In the genomic region with DNA sequence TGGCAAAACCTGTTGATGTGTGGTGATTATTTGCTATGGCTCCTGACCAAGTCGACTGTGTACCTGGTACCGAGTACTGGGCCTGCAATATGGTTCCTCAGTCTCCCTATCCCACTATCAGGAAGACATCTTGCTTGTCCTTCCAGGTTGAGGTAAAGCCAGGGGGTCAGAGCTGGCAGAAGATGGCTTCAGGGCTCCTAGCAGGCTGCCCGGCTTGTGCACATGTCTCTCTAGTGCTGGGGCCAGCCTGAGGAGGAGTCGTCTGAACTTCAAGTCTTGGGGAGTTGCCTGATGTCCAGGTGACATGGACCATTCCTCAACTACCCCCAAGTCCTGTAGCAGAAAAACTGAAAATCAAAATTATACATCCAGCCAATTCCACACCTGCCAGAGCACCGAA, we compare ENCODE assay signal across 35 mouse cellular contexts. TPM values are rescaled to one million over a fixed set of nuclear protein-coding genes. Genes with fewer than 3 reads are reported as not detected.
"Had no signal": no experiment of that assay in that cellular context is flagged by ENCODE, and none has a peak within 500 bp of the region (broad histone marks: within the 10 kb centered on the region; RNA-seq: fewer than 3 reads in every experiment).

No protein-coding gene starts in this region.

- H3K4me3 ChIP-seq: left cerebral cortex, adult 2 months; limb, embryonic 10.5 days; limb, embryonic 12.5 days; limb, embryonic 13.5 days; limb, embryonic 15.5 days; liver, embryonic 12.5 days; liver, embryonic 13.5 days; liver, embryonic 15.5 days; lung, embryonic 15.5 days; megakaryocyte, embryonic 14.5 days; midbrain, embryonic 10.5 days; midbrain, embryonic 12.5 days; midbrain, embryonic 13.5 days; midbrain, embryonic 15.5 days; myocyte had no signal

- H3K9me3 ChIP-seq: limb, embryonic 10.5 days; limb, embryonic 12.5 days; limb, embryonic 13.5 days; limb, embryonic 15.5 days; liver, embryonic 12.5 days; liver, embryonic 13.5 days; liver, embryonic 15.5 days; lung, embryonic 15.5 days; megakaryocyte, embryonic 14.5 days; midbrain, embryonic 10.5 days; midbrain, embryonic 12.5 days; midbrain, embryonic 13.5 days; midbrain, embryonic 15.5 days had no signal

- H3K27me3 ChIP-seq: limb, embryonic 12.5 days; limb, embryonic 13.5 days; limb, embryonic 15.5 days; liver, embryonic 12.5 days; liver, embryonic 13.5 days; liver, embryonic 15.5 days; lung, embryonic 15.5 days; midbrain, embryonic 12.5 days; midbrain, embryonic 13.5 days; midbrain, embryonic 15.5 days had no signal

- H3K36me3 ChIP-seq: limb, embryonic 10.5 days; liver, embryonic 12.5 days; liver, embryonic 13.5 days; liver, embryonic 15.5 days; lung, embryonic 15.5 days; midbrain, embryonic 15.5 days had no signal

- H3K4me2 ChIP-seq: limb, embryonic 12.5 days; limb, embryonic 13.5 days; limb, embryonic 15.5 days; liver, embryonic 11.5 days; liver, embryonic 12.5 days; liver, embryonic 13.5 days; liver, embryonic 15.5 days; lung, embryonic 14.5 days; lung, embryonic 15.5 days; midbrain, embryonic 11.5 days; midbrain, embryonic 12.5 days; midbrain, embryonic 13.5 days; midbrain, embryonic 15.5 days had no signal

- DNase-seq: left cerebral cortex, postnatal 4 days; liver; liver, embryonic 13.5 days; lung, adult 18-20 months; lung, adult 2 months; lung, embryonic 14.5 days; lung, postnatal 10 days; lung, postnatal 14 days; lung, postnatal 36 days; lung, postnatal 4 days; midbrain, embryonic 14.5 days had no signal

- H3K4me1 ChIP-seq: limb, embryonic 10.5 days; limb, embryonic 12.5 days; limb, embryonic 13.5 days; limb, embryonic 15.5 days; liver, embryonic 12.5 days; liver, embryonic 13.5 days; liver, embryonic 15.5 days; lung, embryonic 15.5 days; megakaryocyte, embryonic 14.5 days; midbrain, embryonic 10.5 days; midbrain, embryonic 12.5 days; midbrain, embryonic 13.5 days; midbrain, embryonic 15.5 days had no signal

- H3K27ac ChIP-seq: left cerebral cortex, adult 2 months; limb, embryonic 10.5 days; limb, embryonic 12.5 days; limb, embryonic 13.5 days; limb, embryonic 15.5 days; liver, embryonic 12.5 days; liver, embryonic 13.5 days; liver, embryonic 14.5 days; liver, embryonic 15.5 days; lung, embryonic 15.5 days; macrophage; midbrain, embryonic 10.5 days; midbrain, embryonic 12.5 days; midbrain, embryonic 13.5 days; midbrain, embryonic 15.5 days had no signal

- ATAC-seq: liver, embryonic 12.5 days; liver, postnatal 0 days; lung, postnatal 0 days; midbrain, embryonic 13.5 days; midbrain, embryonic 15.5 days; midbrain, embryonic 16.5 days had no signal

- H3K9ac ChIP-seq: limb, embryonic 12.5 days; limb, embryonic 13.5 days; limb, embryonic 15.5 days; liver, embryonic 12.5 days; liver, embryonic 13.5 days; liver, embryonic 14.5 days; liver, embryonic 15.5 days; liver, postnatal 0 days; lung, embryonic 14.5 days; lung, embryonic 15.5 days; midbrain, embryonic 12.5 days; midbrain, embryonic 13.5 days; midbrain, embryonic 15.5 days had no signal

RNA-seq across cellular contexts. Expression of a gene that starts 33.9 kb away (rescaled TPM):
- total RNA-seq: megakaryocyte progenitor cell, adult 5-6 weeks; megakaryocyte-erythroid progenitor cell, adult 5-6 weeks; monocyte, adult 5-6 weeks had no signal
